Mouse (Mus musculus): ENCODE measurements at regions not wholly inside any gene's neighbourhood (a gene's known extent, or its start where the extent isn't known, plus 50 kb on each side); places are given as distances from the start of the nearest gene placed in this dataset.

GRCm38 (mm10) chr12:16124906-16125305 is 308.2 kb upstream of the Trib2 start:
- Histone ChIP-seq H3K4me2 (no peak overlapping the region), H3K4me3 (no peak overlapping the region), H3K27me3 (no peaks in the 10 kb centered on the region), H3K9ac (no peak overlapping the region), H3K4me1 (replicated peaks) (no peaks in the 10 kb centered on the region), H3K36me3 (no peaks in the 10 kb centered on the region), H3K27ac (replicated peaks) (no peak overlapping the region), H3K9me3 (no peaks in the 10 kb centered on the region)
- ATAC-seq (ENCODE audit: low read depth), result no peak
- 90% methylated on average over 2 of the region's 2 CpGs for WGBS

DNA sequence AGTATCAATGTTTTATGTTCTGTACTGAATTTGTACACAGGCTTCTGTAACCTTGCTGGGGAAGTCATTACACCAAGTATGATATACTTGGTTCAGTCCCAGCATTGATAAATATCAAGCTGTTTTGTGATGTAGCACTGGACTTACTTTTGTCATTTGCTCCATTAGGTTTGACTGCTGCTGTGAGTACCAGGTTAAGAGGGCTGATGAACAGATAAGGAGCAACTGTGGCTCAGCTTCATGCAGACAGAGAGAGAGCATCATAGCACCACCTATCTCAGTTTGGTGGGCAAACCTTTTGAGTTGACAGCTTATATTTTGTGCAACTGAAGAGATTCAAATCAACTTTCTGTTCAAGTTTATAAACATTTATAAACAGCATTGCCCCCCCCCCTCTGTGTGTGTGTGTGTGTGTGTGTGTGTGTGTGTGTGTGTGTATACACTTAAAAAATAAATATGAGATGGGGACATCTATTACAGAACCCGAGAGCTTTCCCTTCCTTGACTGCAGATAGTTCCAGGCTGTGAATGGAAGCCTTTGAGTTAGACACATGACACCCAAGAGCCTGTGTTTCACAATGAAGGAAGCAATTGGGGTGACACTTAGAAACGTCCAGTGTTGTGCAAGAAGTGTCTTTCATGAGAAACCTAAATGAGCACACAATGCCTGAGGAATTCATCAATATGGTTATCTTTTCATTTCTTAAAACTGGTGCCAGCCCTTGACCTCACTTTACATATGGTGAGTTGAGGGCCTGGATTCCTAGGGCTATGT is 305.8 kb upstream of the Trib2 start:
- no peak overlapping the region for H3K27ac ChIP-seq (replicated peaks)
- 64% methylated on average over 2 of the region's 2 CpGs for WGBS
- no peak for ATAC-seq (ENCODE audit: low read depth)
- no peaks in the 10 kb centered on the region for H3K4me1 ChIP-seq (replicated peaks)
- H3K9me3 ChIP-seq, result no peaks in the 10 kb centered on the region
- H3K27me3 ChIP-seq, result no peaks in the 10 kb centered on the region
- no peak overlapping the region for H3K4me2 ChIP-seq
- no peak overlapping the region for H3K4me3 ChIP-seq
- no peaks in the 10 kb centered on the region for H3K36me3 ChIP-seq
- H3K9ac ChIP-seq, result no peak overlapping the region

GRCm38 (mm10) chr12:16121787-16122186 is 305.1 kb upstream of the Trib2 start:
- Histone ChIP-seq H3K4me3 (no peak overlapping the region), H3K27me3 (no peaks in the 10 kb centered on the region), H3K4me2 (no peak overlapping the region), H3K9ac (no peak overlapping the region), H3K36me3 (no peaks in the 10 kb centered on the region), H3K9me3 (no peaks in the 10 kb centered on the region), H3K4me1 (replicated peaks) (no peaks in the 10 kb centered on the region), H3K27ac (replicated peaks) (no peak overlapping the region)
- WGBS, result 86% methylated on average over 6 of the region's 6 CpGs
- no peak for ATAC-seq (ENCODE audit: low read depth)

DNA sequence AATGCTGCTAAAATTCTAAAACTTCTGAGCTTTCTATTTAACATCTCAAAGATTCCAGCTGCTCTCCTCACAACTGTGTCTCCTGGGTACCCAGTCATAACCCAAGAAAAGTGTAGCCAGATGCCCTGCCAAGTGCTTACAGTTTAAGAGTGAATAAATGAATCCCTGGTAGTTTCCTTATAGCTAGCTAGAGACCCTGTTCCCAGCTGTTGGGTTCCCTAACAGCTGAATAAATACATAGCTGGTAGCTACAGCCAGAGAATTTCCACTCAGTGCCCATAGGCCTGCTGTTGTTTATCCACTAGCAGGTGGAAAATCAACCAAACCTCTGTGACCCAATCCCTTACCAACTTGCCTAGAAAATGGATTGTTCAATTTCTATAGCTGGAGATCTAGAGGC is 302.0 kb upstream of the Trib2 start:
- H3K9ac ChIP-seq, result no peak overlapping the region
- no peak overlapping the region for H3K27ac ChIP-seq (replicated peaks)
- no peaks in the 10 kb centered on the region for H3K4me1 ChIP-seq (replicated peaks)
- no peak overlapping the region for H3K4me2 ChIP-seq
- H3K4me3 ChIP-seq, result no peak overlapping the region
- H3K27me3 ChIP-seq, result no peaks in the 10 kb centered on the region
- ATAC-seq (ENCODE audit: low read depth), result no peak; the same call in 1 of the 2 replicates
- H3K36me3 ChIP-seq, result no peaks in the 10 kb centered on the region
- H3K9me3 ChIP-seq, result no peaks in the 10 kb centered on the region

GRCm38 (mm10) chr12:16106946-16107345 is 290.2 kb upstream of the Trib2 start:
- H3K9me3 ChIP-seq, result no peaks in the 10 kb centered on the region
- no peaks in the 10 kb centered on the region for H3K4me1 ChIP-seq (replicated peaks)
- 80% methylated on average over 7 of the region's 7 CpGs for WGBS
- H3K4me2 ChIP-seq, result no peak overlapping the region
- H3K27me3 ChIP-seq, result no peaks in the 10 kb centered on the region
- no peak overlapping the region for H3K27ac ChIP-seq (replicated peaks)
- no peaks in the 10 kb centered on the region for H3K36me3 ChIP-seq
- ATAC-seq (ENCODE audit: low read depth), result no peak
- no peak overlapping the region for H3K4me3 ChIP-seq
- no peak overlapping the region for H3K9ac ChIP-seq

GRCm38 (mm10) chr12:16098840-16099239 is 282.1 kb upstream of the Trib2 start:
- Histone ChIP-seq H3K4me2 (no peak overlapping the region), H3K27me3 (no peaks in the 10 kb centered on the region), H3K4me1 (replicated peaks) (no peaks in the 10 kb centered on the region), H3K27ac (replicated peaks) (no peak overlapping the region), H3K9me3 (no peaks in the 10 kb centered on the region), H3K4me3 (no peak overlapping the region), H3K36me3 (no peaks in the 10 kb centered on the region), H3K9ac (no peak overlapping the region)
- no peak for ATAC-seq (ENCODE audit: low read depth)
- 91% methylated on average over 7 of the region's 7 CpGs for WGBS

DNA sequence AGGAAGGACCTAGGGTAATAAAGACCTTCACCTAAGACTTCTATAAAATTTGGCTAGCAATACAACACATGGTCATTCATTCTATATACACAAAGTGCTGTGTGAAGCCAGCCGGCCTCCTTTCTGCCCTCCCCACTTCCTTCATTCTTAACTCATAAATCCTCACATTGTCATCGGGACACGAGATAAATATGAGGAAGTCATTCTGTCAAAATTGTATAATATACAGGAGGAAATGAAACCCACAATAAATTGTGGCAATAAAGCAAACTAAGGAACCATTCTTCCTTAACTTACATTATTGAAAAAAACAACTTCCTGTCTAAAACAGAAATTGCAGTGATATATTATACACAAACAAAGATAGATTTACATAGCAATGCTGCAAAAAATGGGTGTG is 275.9 kb upstream of the Trib2 start:
- no peak for ATAC-seq (ENCODE audit: low read depth)
- H3K4me1 ChIP-seq (replicated peaks), result peaks cover 6% of the 10 kb centered on the region
- 71% methylated on average over 3 of the region's 3 CpGs for WGBS

GRCm38 (mm10) chr12:16091336-16091735 is 274.6 kb upstream of the Trib2 start:
- Histone ChIP-seq H3K4me2 (no peak overlapping the region), H3K27ac (replicated peaks) (no peak overlapping the region), H3K4me1 (replicated peaks) (peaks cover 6% of the 10 kb centered on the region), H3K36me3 (no peaks in the 10 kb centered on the region), H3K4me3 (no peak overlapping the region), H3K9me3 (no peaks in the 10 kb centered on the region), H3K9ac (no peak overlapping the region), H3K27me3 (no peaks in the 10 kb centered on the region)
- no peak for ATAC-seq (ENCODE audit: low read depth)
- 5% methylated on average over 6 of the region's 6 CpGs for WGBS

More for the DNA sequence above, 275.9 kb upstream of the Trib2 start:
- Histone ChIP-seq H3K27me3 (no peaks in the 10 kb centered on the region), H3K36me3 (no peaks in the 10 kb centered on the region), H3K27ac (replicated peaks) (no peak overlapping the region), H3K4me2 (no peak overlapping the region), H3K9me3 (no peaks in the 10 kb centered on the region), H3K4me3 (no peak overlapping the region), H3K9ac (no peak overlapping the region)

GRCm38 (mm10) chr12:16083176-16083575 is 266.5 kb upstream of the Trib2 start:
- ATAC-seq (ENCODE audit: low read depth), result no peak
- Histone ChIP-seq H3K4me1 (replicated peaks) (no peaks in the 10 kb centered on the region), H3K4me3 (no peak overlapping the region), H3K27ac (replicated peaks) (no peak overlapping the region), H3K9me3 (no peaks in the 10 kb centered on the region), H3K9ac (no peak overlapping the region), H3K4me2 (no peak overlapping the region), H3K27me3 (no peaks in the 10 kb centered on the region), H3K36me3 (no peaks in the 10 kb centered on the region)
- WGBS, result 22% methylated on average over 1 of the region's 1 CpGs

GRCm38 (mm10) chr12:16077215-16077614 is 260.5 kb upstream of the Trib2 start:
- H3K27me3 ChIP-seq, result no peaks in the 10 kb centered on the region
- 83% methylated on average over 1 of the region's 1 CpGs for WGBS
- H3K9me3 ChIP-seq, result no peaks in the 10 kb centered on the region
- H3K4me3 ChIP-seq, result no peak overlapping the region
- no peak overlapping the region for H3K4me2 ChIP-seq
- no peak for ATAC-seq (ENCODE audit: low read depth)
- H3K9ac ChIP-seq, result no peak overlapping the region
- no peaks in the 10 kb centered on the region for H3K4me1 ChIP-seq (replicated peaks)
- no peak overlapping the region for H3K27ac ChIP-seq (replicated peaks)
- no peaks in the 10 kb centered on the region for H3K36me3 ChIP-seq

GRCm38 (mm10) chr12:16075962-16076361 is 259.2 kb upstream of the Trib2 start:
- 80% methylated on average over 2 of the region's 2 CpGs for WGBS
- Histone ChIP-seq H3K4me2 (no peak overlapping the region), H3K9ac (no peak overlapping the region), H3K9me3 (no peaks in the 10 kb centered on the region), H3K27ac (replicated peaks) (no peak overlapping the region), H3K4me1 (replicated peaks) (no peaks in the 10 kb centered on the region), H3K27me3 (no peaks in the 10 kb centered on the region), H3K36me3 (no peaks in the 10 kb centered on the region), H3K4me3 (no peak overlapping the region)
- no peak for ATAC-seq (ENCODE audit: low read depth)

GRCm38 (mm10) chr12:16068940-16069339 is 252.2 kb upstream of the Trib2 start:
- Histone ChIP-seq H3K4me1 (replicated peaks) (no peaks in the 10 kb centered on the region), H3K27ac (replicated peaks) (no peak overlapping the region), H3K9ac (no peak overlapping the region), H3K4me3 (no peak overlapping the region), H3K27me3 (no peaks in the 10 kb centered on the region), H3K4me2 (no peak overlapping the region), H3K9me3 (no peaks in the 10 kb centered on the region), H3K36me3 (no peaks in the 10 kb centered on the region)
- no peak for ATAC-seq (ENCODE audit: low read depth)
- WGBS, result 94% methylated on average over 13 of the region's 13 CpGs

- Histone ChIP-seq H3K27me3 (no peaks in the 10 kb centered on the region), H3K27ac (replicated peaks) (no peak overlapping the region), H3K4me3 (no peak overlapping the region), H3K9me3 (no peaks in the 10 kb centered on the region), H3K9ac (no peak overlapping the region), H3K4me1 (replicated peaks) (no peaks in the 10 kb centered on the region), H3K36me3 (no peaks in the 10 kb centered on the region), H3K4me2 (no peak overlapping the region)
- ATAC-seq (ENCODE audit: low read depth), result no peak
- WGBS, result 85% methylated on average over 7 of the region's 7 CpGs
Measured at GRCm38 (mm10) chr12:16062689-16063088, 246.0 kb upstream of the Trib2 start.
